Mouse (Mus musculus) lung, embryonic 15.5 days (tissue): Measurements from ENCODE around the gene Rapgef2. TPM values are rescaled to one million over a fixed set of nuclear protein-coding genes. Genes with fewer than 3 reads are reported as not detected.

Experiments used
- ATAC-seq: fragments of 200-750 bp; cut with Nextera tagmentation; 2 replicates; pipeline ENCODE4 v1.8.0; 2017; ENCODE audit warnings: moderate number of reproducible peaks, borderline replicate concordance; ENCODE audit not compliant: low FRiP score, low TSS enrichment; ENCODE audit errors: extremely low read depth
- H3K27ac ChIP-seq: fragments of 300-500 bp; sonication (generic); 2 replicates; pipeline ENCODE4 v1.5.1; 2015; ENCODE audit warnings: moderate library complexity, mild to moderate bottlenecking, inconsistent platforms
- H3K27me3 ChIP-seq: fragments of 300-500 bp; sonication (generic); 2 replicates; pipeline ENCODE4 v1.6.1; 2015; ENCODE audit warnings: inconsistent platforms
- H3K36me3 ChIP-seq: fragments of 300-500 bp; sonication (generic); 2 replicates; pipeline ENCODE4 v1.6.1; 2015; ENCODE audit warnings: inconsistent platforms
- H3K4me1 ChIP-seq: fragments of 300-500 bp; sonication (generic); 2 replicates; pipeline ENCODE4 v1.6.1; 2015; ENCODE audit warnings: inconsistent platforms
- H3K4me2 ChIP-seq: fragments of 300-500 bp; sonication (generic); 2 replicates; pipeline ENCODE4 v1.6.1; 2015; ENCODE audit warnings: inconsistent platforms, mild to moderate bottlenecking, moderate library complexity
- H3K4me3 ChIP-seq: fragments of 300-500 bp; sonication (generic); 2 replicates; pipeline ENCODE4 v1.5.1; 2015; ENCODE audit warnings: mild to moderate bottlenecking, inconsistent platforms
- H3K9ac ChIP-seq: fragments of 300-500 bp; sonication (generic); 2 replicates; pipeline ENCODE4 v1.6.1; 2015; ENCODE audit warnings: inconsistent platforms
- H3K9me3 ChIP-seq: fragments of 300-500 bp; sonication (generic); 2 replicates; pipeline ENCODE4 v1.6.1; 2016; ENCODE audit warnings: inconsistent platforms
- WGBS: fragments of 180-500 bp; shearing (Covaris S2); methylation state at CpG from one replicate; pipeline ENCODE4 v1.1.7; 2015; 5-methylcytosine and 5-hydroxymethylcytosine counted together
- polyA plus RNA-seq: library from polyadenylated mRNA; unstranded; fragments of >200 nt; fragmentation: Nextera tagmentation; extraction: Ambion mirVana; gene quantifications from 2 replicates; pipeline ENCODE4 v1.2.1, GENCODE M21; 2015

The Rapgef2 gene
- polyA plus RNA-seq, 1 experiment from 2014 or later, result 6.2 TPM

GRCm38 (mm10) chr3:79144085-79144484, 142.2 kb downstream of the Rapgef2 start:
- no peak overlapping the region for H3K9ac ChIP-seq
- H3K4me2 ChIP-seq, result no peak overlapping the region
- H3K36me3 ChIP-seq, result no peaks in the 10 kb centered on the region
- no peaks in the 10 kb centered on the region for H3K27me3 ChIP-seq
- no peak overlapping the region for H3K27ac ChIP-seq
- H3K4me1 ChIP-seq, result peaks cover 43% of the 10 kb centered on the region
- H3K4me3 ChIP-seq, result no peak overlapping the region
- ATAC-seq, result no peak
- 79% methylated on average over 6 of the region's 6 CpGs for whole genome bisulfite sequencing
- no peaks in the 10 kb centered on the region for H3K9me3 ChIP-seq

- no peak overlapping the region for H3K9ac ChIP-seq
- H3K9me3 ChIP-seq, result no peaks in the 10 kb centered on the region
- no peaks in the 10 kb centered on the region for H3K36me3 ChIP-seq
- peak overlapping the region; percentile 29; the same call in 1 of the 2 replicates for H3K27ac ChIP-seq
- no peaks in the 10 kb centered on the region for H3K27me3 ChIP-seq
- H3K4me1 ChIP-seq, result peaks cover 20% of the 10 kb centered on the region; the same call in 1 of the 2 replicates
- no peak overlapping the region for H3K4me3 ChIP-seq
- no peak for ATAC-seq
- H3K4me2 ChIP-seq, result no peak overlapping the region
- WGBS, result 31% methylated on average over 3 of the region's 3 CpGs
Measured at GRCm38 (mm10) chr3:79139245-79139644, 147.1 kb downstream of the Rapgef2 start.

- Histone ChIP-seq H3K4me2 (no peak overlapping the region), H3K9me3 (no peaks in the 10 kb centered on the region), H3K36me3 (no peaks in the 10 kb centered on the region), H3K9ac (no peak overlapping the region), H3K4me1 (peaks cover 20% of the 10 kb centered on the region; the same call in 1 of the 2 replicates), H3K27me3 (no peaks in the 10 kb centered on the region), H3K4me3 (no peak overlapping the region), H3K27ac (no peak overlapping the region)
- no peak for ATAC-seq
Measured at GRCm38 (mm10) chr3:79138601-79139000, 147.7 kb downstream of the Rapgef2 start.

GRCm38 (mm10) chr3:79130991-79131390, 155.3 kb downstream of the Rapgef2 start:
- H3K36me3 ChIP-seq, result no peaks in the 10 kb centered on the region
- H3K4me3 ChIP-seq, result no peak overlapping the region
- H3K4me1 ChIP-seq, result no peaks in the 10 kb centered on the region; the same call in 1 of the 2 replicates
- no peak overlapping the region for H3K9ac ChIP-seq
- H3K27me3 ChIP-seq, result no peaks in the 10 kb centered on the region
- no peak for ATAC-seq
- no peaks in the 10 kb centered on the region for H3K9me3 ChIP-seq
- WGBS, result 72% methylated on average over 3 of the region's 3 CpGs
- H3K27ac ChIP-seq, result no peak overlapping the region
- no peak overlapping the region for H3K4me2 ChIP-seq

- Histone ChIP-seq H3K27me3 (no peaks in the 10 kb centered on the region), H3K4me2 (no peak overlapping the region), H3K36me3 (no peaks in the 10 kb centered on the region), H3K4me1 (no peaks in the 10 kb centered on the region; the same call in 1 of the 2 replicates), H3K4me3 (no peak overlapping the region), H3K27ac (no peak overlapping the region), H3K9me3 (no peaks in the 10 kb centered on the region), H3K9ac (no peak overlapping the region)
- no peak; the same call in 1 of the 2 replicates for ATAC-seq
- WGBS, result 48% methylated on average over 6 of the region's 6 CpGs
Measured at GRCm38 (mm10) chr3:79129044-79129600, 157.2 kb downstream of the Rapgef2 start.

GRCm38 (mm10) chr3:79127797-79128196, 158.5 kb downstream of the Rapgef2 start:
- Histone ChIP-seq H3K27ac (no peak overlapping the region), H3K9me3 (no peaks in the 10 kb centered on the region), H3K27me3 (no peaks in the 10 kb centered on the region), H3K4me3 (no peak overlapping the region), H3K9ac (no peak overlapping the region), H3K4me2 (no peak overlapping the region), H3K36me3 (no peaks in the 10 kb centered on the region), H3K4me1 (no peaks in the 10 kb centered on the region; the same call in 1 of the 2 replicates)
- WGBS, result 72% methylated on average over 2 of the region's 2 CpGs
- no peak for ATAC-seq

- no peak for ATAC-seq
- no peaks in the 10 kb centered on the region for H3K9me3 ChIP-seq
Measured at GRCm38 (mm10) chr3:79126857-79127256, 159.5 kb downstream of the Rapgef2 start.

GRCm38 (mm10) chr3:79121391-79121790, 164.9 kb downstream of the Rapgef2 start:
- WGBS, result 79% methylated on average over 7 of the region's 7 CpGs
- H3K9ac ChIP-seq, result no peak overlapping the region
- no peak for ATAC-seq

More at GRCm38 (mm10) chr3:79126857-79127256, 159.5 kb downstream of the Rapgef2 start:
- H3K4me1 ChIP-seq, result no peaks in the 10 kb centered on the region; the same call in 1 of the 2 replicates
- H3K4me3 ChIP-seq, result no peak overlapping the region
- no peaks in the 10 kb centered on the region for H3K27me3 ChIP-seq
- no peaks in the 10 kb centered on the region for H3K36me3 ChIP-seq
- H3K4me2 ChIP-seq, result no peak overlapping the region
- H3K27ac ChIP-seq, result no peak overlapping the region
- no peak overlapping the region for H3K9ac ChIP-seq
- WGBS, result 81% methylated on average over 6 of the region's 6 CpGs

GRCm38 (mm10) chr3:79119983-79120382, 166.3 kb downstream of the Rapgef2 start:
- ATAC-seq, result no peak
- no peaks in the 10 kb centered on the region for H3K4me1 ChIP-seq
- no peaks in the 10 kb centered on the region for H3K27me3 ChIP-seq
- H3K4me3 ChIP-seq, result no peak overlapping the region
- WGBS, result 95% methylated on average over 12 of the region's 12 CpGs
- no peaks in the 10 kb centered on the region for H3K36me3 ChIP-seq
- no peak overlapping the region for H3K9ac ChIP-seq
- H3K4me2 ChIP-seq, result no peak overlapping the region
- no peak overlapping the region for H3K27ac ChIP-seq
- H3K9me3 ChIP-seq, result no peaks in the 10 kb centered on the region

More at GRCm38 (mm10) chr3:79121391-79121790, 164.9 kb downstream of the Rapgef2 start:
- Histone ChIP-seq H3K4me1 (no peaks in the 10 kb centered on the region), H3K27ac (no peak overlapping the region), H3K4me3 (no peak overlapping the region), H3K27me3 (no peaks in the 10 kb centered on the region), H3K36me3 (no peaks in the 10 kb centered on the region), H3K9me3 (no peaks in the 10 kb centered on the region), H3K4me2 (no peak overlapping the region)

GRCm38 (mm10) chr3:79110153-79110552, 176.2 kb downstream of the Rapgef2 start:
- Histone ChIP-seq H3K4me1 (no peaks in the 10 kb centered on the region), H3K27ac (no peak overlapping the region), H3K4me2 (no peak overlapping the region), H3K27me3 (no peaks in the 10 kb centered on the region), H3K4me3 (no peak overlapping the region), H3K36me3 (0 out of 2 replicates have a peak, but pooled peaks cover 3% of the 10 kb centered on the region), H3K9me3 (0 out of 2 replicates have a peak, but pooled peaks cover 2% of the 10 kb centered on the region), H3K9ac (no peak overlapping the region)
- 93% methylated on average over 6 of the region's 6 CpGs for WGBS
- no peak for ATAC-seq

- Histone ChIP-seq H3K4me3 (no peak overlapping the region), H3K4me2 (no peak overlapping the region), H3K4me1 (no peaks in the 10 kb centered on the region), H3K36me3 (peaks cover 6% of the 10 kb centered on the region; the same call in 1 of the 2 replicates), H3K27ac (no peak overlapping the region), H3K9ac (no peak overlapping the region), H3K27me3 (no peaks in the 10 kb centered on the region), H3K9me3 (0 out of 2 replicates have a peak, but pooled peaks cover 2% of the 10 kb centered on the region)
- WGBS, result 89% methylated on average over 6 of the region's 6 CpGs
- no peak for ATAC-seq
Measured at GRCm38 (mm10) chr3:79108246-79108645, 178.1 kb downstream of the Rapgef2 start.

- WGBS, result 81% methylated on average over 2 of the region's 2 CpGs
- peaks cover 7% of the 10 kb centered on the region for H3K36me3 ChIP-seq
- 0 out of 2 replicates have a peak, but pooled peaks cover 3% of the 10 kb centered on the region for H3K4me1 ChIP-seq
- no peak overlapping the region for H3K27ac ChIP-seq
- H3K9me3 ChIP-seq, result 0 out of 2 replicates have a peak, but pooled peaks cover 2% of the 10 kb centered on the region
- H3K27me3 ChIP-seq, result no peaks in the 10 kb centered on the region
- no peak for ATAC-seq
- no peak overlapping the region for H3K4me2 ChIP-seq
- H3K4me3 ChIP-seq, result no peak overlapping the region
- H3K9ac ChIP-seq, result no peak overlapping the region
Measured at GRCm38 (mm10) chr3:79106360-79106759, 180.0 kb downstream of the Rapgef2 start.
